Comparison of ENCODE assay signal across 14 mouse cellular contexts in the genomic region with DNA sequence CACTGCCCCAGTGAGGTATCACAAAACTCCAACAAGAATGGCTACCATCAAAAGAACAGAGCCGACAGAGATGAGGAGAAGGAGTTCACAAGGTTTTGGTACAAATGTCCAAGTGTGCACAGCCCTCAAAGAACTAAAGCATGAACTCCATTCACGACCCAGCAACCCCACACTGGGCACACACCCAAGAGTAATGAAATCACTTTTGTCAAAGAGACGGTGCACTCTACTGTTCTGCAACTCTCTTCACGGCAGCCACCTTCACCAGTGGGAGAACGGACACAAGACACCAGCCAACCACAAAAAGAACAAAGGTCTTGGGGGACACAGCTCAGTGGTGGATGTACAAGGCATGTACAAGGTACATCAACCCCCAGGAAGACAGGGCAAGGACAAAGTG. TPM values are rescaled to one million over a fixed set of nuclear protein-coding genes. Genes with fewer than 3 reads are reported as not detected.
"Had no signal": no experiment of that assay in that cellular context is flagged by ENCODE, and none has a peak within 500 bp of the region (broad histone marks: within the 10 kb centered on the region; RNA-seq: fewer than 3 reads in every experiment).

No protein-coding gene starts in this region.

- H3K4me2 ChIP-seq: intestine, embryonic 15.5 days; midbrain, embryonic 12.5 days; midbrain, embryonic 15.5 days had no signal

- H3K36me3 ChIP-seq: intestine, embryonic 15.5 days; liver, embryonic 15.5 days; midbrain, embryonic 12.5 days; midbrain, embryonic 15.5 days had no signal

- H3K9me3 ChIP-seq: intestine, embryonic 15.5 days; liver, embryonic 15.5 days; midbrain, embryonic 12.5 days; midbrain, embryonic 15.5 days had no signal

- ATAC-seq: intestine, embryonic 15.5 days; midbrain, embryonic 15.5 days had no signal

- H3K27ac ChIP-seq: intestine, embryonic 15.5 days; left cerebral cortex, adult 2 months; liver, embryonic 15.5 days; midbrain, embryonic 12.5 days; midbrain, embryonic 15.5 days had no signal

- DNase-seq: kidney, adult 11 months; layer of hippocampus, postnatal 36 days; lung, adult 2 months; lung, postnatal 14 days; lung, postnatal 4 days; thymus, adult 18-20 months; thymus, postnatal 36 days had no signal

- H3K4me1 ChIP-seq: intestine, embryonic 15.5 days; midbrain, embryonic 12.5 days; midbrain, embryonic 15.5 days had no signal

- H3K27me3 ChIP-seq: intestine, embryonic 15.5 days; liver, embryonic 15.5 days; midbrain, embryonic 12.5 days; midbrain, embryonic 15.5 days had no signal

- H3K9ac ChIP-seq: intestine, embryonic 15.5 days; liver, embryonic 15.5 days; midbrain, embryonic 12.5 days; midbrain, embryonic 15.5 days had no signal

- H3K4me3 ChIP-seq: intestine, embryonic 15.5 days; left cerebral cortex, adult 2 months; liver, embryonic 15.5 days; midbrain, embryonic 12.5 days; midbrain, embryonic 15.5 days; myocyte had no signal

RNA-seq across cellular contexts. Expression of a gene that starts 24.3 kb away (rescaled TPM):
- polyA plus RNA-seq: small intestine, adult 2 months had no signal
